Mouse (Mus musculus) midbrain, postnatal 0 days (tissue): ENCODE measurements around the gene Mmel1. TPM values are rescaled to one million over a fixed set of nuclear protein-coding genes. Genes with fewer than 3 reads are reported as not detected.

ENCODE experiments used
- ATAC-seq: fragments of 200-750 bp; cut with Nextera tagmentation; 2 replicates; pipeline ENCODE4 v1.8.0; 2017; ENCODE audit warnings: moderate number of reproducible peaks, mild to moderate bottlenecking, moderate TSS enrichment, moderate library complexity; ENCODE audit not compliant: low FRiP score
- DNase-seq: peaks from one replicate; pipeline ENCODE4 v3.0.0-alpha.2; 2015; ENCODE audit warnings: low spot score
- H3K27ac ChIP-seq: fragments of 300-500 bp; sonication (generic); 2 replicates; pipeline ENCODE4 v1.5.1; 2014; ENCODE audit warnings: low read depth, mild to moderate bottlenecking, low read length, mixed read lengths
- H3K27me3 ChIP-seq: fragments of 300-500 bp; sonication (generic); 2 replicates; pipeline ENCODE4 v1.6.1; 2014; ENCODE audit warnings: low read length, control low read depth, mixed read lengths; ENCODE audit not compliant: insufficient read depth
- H3K36me3 ChIP-seq: fragments of 300-500 bp; sonication (generic); 2 replicates; pipeline ENCODE4 v1.6.1; 2014; ENCODE audit warnings: low read length, control low read depth, mixed read lengths; ENCODE audit not compliant: insufficient read depth
- H3K4me1 ChIP-seq: fragments of 300-500 bp; sonication (generic); 2 replicates; pipeline ENCODE4 v1.6.1; 2014; ENCODE audit warnings: mild to moderate bottlenecking, control low read depth, antibody characterized with exemption, low read length, mixed read lengths; ENCODE audit not compliant: insufficient read depth
- H3K4me2 ChIP-seq: fragments of 300-500 bp; sonication (generic); 2 replicates; pipeline ENCODE4 v1.6.1; 2014; ENCODE audit warnings: low read depth, mild to moderate bottlenecking, low read length, mixed read lengths; ENCODE audit not compliant: poor library complexity, severe bottlenecking
- H3K4me3 ChIP-seq: fragments of 300-500 bp; sonication (generic); 2 replicates; pipeline ENCODE4 v1.5.1; 2014; ENCODE audit warnings: low read depth, mild to moderate bottlenecking, low read length, moderate library complexity
- H3K9ac ChIP-seq: fragments of 300-500 bp; sonication (generic); replicated peaks from 2 replicates; pipeline ENCODE4 v1.6.1; 2014; ENCODE audit warnings: mild to moderate bottlenecking, low read length, moderate library complexity, mixed read lengths; ENCODE audit not compliant: poor library complexity, severe bottlenecking
- H3K9me3 ChIP-seq: fragments of 300-500 bp; sonication (generic); 2 replicates; pipeline ENCODE4 v1.6.1; 2016; ENCODE audit warnings: low read length, control low read depth
- CTCF ChIP-seq: IDR thresholded peaks from 2 replicates; pipeline ENCODE4 v1.5.1; 2016; ENCODE audit warnings: antibody characterized with exemption, mild to moderate bottlenecking
- WGBS: fragments of 180-500 bp; shearing (Covaris S2); extraction: QIAGEN DNeasy Blood & Tissue Kit; methylation state at CpG from one replicate; pipeline ENCODE4 v1.1.7; 2014; 5-methylcytosine and 5-hydroxymethylcytosine counted together
- polyA plus RNA-seq: library from polyadenylated mRNA; unstranded; fragments of >200 nt; fragmentation: Nextera tagmentation; extraction: Ambion mirVana; gene quantifications from 2 replicates; pipeline ENCODE4 v1.2.1, GENCODE M21; 2015
- total RNA-seq: library from RNA; depleted of rRNA; stranded (reverse); fragments of >200 nt; gene quantifications from 2 replicates; pipeline ENCODE4 v1.2.3, GENCODE M21; 2014

Gene Mmel1
- total and polyA plus RNA-seq, 2 experiments from 2014 or later = 0.82 to 0.89 TPM

DNA sequence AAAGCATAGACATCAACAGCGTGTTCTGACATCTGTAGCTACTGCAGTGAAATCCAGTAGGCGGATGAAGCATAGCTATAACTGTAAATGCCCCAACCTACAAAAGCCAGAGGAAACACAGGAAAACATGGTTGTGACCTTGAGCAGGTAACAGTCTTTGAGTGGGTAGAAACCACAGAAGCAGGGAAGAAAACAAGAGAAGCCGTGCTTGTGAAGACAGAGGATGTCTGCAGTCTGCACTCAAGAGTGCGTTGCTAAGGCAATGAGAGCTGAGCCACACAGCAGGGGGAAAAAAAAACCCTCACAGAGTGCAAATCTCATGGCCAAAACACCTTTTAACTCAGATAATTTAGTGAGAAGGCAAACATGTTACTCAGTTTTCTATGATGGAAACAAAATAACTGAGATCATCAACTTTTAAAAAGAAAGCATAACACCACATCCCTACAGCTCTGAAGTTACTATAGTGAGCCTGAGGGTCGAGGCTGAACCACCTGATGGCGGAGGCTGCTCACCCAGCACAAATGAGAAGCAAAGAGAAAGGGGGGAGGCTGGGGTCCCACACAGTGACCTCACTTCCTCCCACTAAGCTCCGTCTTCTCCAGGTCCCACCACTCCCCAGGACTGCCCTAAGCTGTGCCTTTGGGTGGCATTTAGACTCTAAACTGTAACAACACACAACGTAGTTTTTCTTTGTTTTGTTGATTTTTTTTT lies 67.3 kb downstream of the Mmel1 start:
- Histone ChIP-seq H3K27me3 (no peaks in the 10 kb centered on the region), H3K4me3 (no peak overlapping the region), H3K36me3 (no peaks in the 10 kb centered on the region), H3K9me3 (no peaks in the 10 kb centered on the region), H3K9ac (no peak overlapping the region), H3K27ac (peak overlapping the region; percentile 27; the same call in 1 of the 2 replicates), H3K4me2 (no peak overlapping the region), H3K4me1 (no peaks in the 10 kb centered on the region)
- no peak for TF ChIP-seq CTCF
- DNase-seq (no peak), ATAC-seq (no peak)
- 34% methylated on average over 8 of the region's 8 CpGs for WGBS

DNA sequence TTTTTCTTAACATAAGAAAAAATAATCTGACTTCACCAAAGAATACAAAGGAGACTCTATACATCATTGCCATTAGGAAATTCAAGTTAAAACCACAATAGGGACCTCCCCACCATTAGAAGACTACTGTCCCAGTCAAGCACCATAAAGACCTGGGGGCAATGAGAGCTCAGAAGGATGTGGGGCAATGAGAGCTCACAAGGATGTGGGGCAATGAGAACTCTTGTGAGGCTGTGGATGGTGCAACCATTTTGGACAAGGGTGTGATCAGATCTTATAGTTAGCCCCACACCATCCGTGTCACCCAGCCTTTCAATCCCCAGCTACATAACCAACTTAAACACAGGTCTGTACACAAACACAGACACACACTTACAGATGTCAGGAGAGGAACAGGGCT lies 68.4 kb downstream of the Mmel1 start:
- H3K4me1 ChIP-seq = no peaks in the 10 kb centered on the region
- no peak for TF ChIP-seq CTCF
- DNase-seq (no peak), ATAC-seq (no peak)
- no peak overlapping the region for H3K4me3 ChIP-seq
- no peak overlapping the region for H3K4me2 ChIP-seq
- no peaks in the 10 kb centered on the region for H3K9me3 ChIP-seq
- H3K27ac ChIP-seq = no peak overlapping the region
- H3K9ac ChIP-seq = no peak overlapping the region
- 93% methylated on average over 1 of the region's 1 CpGs for WGBS
- no peaks in the 10 kb centered on the region for H3K36me3 ChIP-seq
- H3K27me3 ChIP-seq = no peaks in the 10 kb centered on the region

DNA sequence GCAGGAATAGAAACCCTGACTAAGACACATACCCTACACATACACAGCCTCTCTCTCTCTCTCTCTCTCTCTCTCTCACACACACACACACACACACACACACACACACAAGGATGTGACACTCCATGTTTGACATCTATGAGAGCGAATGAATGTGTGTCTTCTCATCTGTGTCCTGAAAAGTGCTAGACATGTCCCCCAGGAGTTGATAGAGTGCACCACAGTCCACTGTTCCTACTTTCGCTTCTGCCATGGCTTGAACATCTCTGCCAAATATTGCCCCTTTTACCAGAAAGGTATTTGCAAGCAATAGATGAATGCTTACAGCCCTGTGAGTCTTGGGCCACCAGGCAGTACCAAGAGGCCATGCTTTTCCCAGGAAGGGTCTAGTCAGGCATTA lies 70.8 kb downstream of the Mmel1 start:
- no peak for TF ChIP-seq CTCF
- 0 out of 2 replicates have a peak, but pooled peaks cover under 1% of the 10 kb centered on the region for H3K4me1 ChIP-seq
- H3K27ac ChIP-seq = no peak overlapping the region
- no peak overlapping the region for H3K4me3 ChIP-seq
- no peaks in the 10 kb centered on the region for H3K27me3 ChIP-seq
- H3K4me2 ChIP-seq = no peak overlapping the region
- DNase-seq = no peak
- no peaks in the 10 kb centered on the region for H3K9me3 ChIP-seq
- H3K9ac ChIP-seq = no peak overlapping the region
- 94% methylated on average over 2 of the region's 2 CpGs for WGBS
- ATAC-seq = no peak
- no peaks in the 10 kb centered on the region for H3K36me3 ChIP-seq

DNA sequence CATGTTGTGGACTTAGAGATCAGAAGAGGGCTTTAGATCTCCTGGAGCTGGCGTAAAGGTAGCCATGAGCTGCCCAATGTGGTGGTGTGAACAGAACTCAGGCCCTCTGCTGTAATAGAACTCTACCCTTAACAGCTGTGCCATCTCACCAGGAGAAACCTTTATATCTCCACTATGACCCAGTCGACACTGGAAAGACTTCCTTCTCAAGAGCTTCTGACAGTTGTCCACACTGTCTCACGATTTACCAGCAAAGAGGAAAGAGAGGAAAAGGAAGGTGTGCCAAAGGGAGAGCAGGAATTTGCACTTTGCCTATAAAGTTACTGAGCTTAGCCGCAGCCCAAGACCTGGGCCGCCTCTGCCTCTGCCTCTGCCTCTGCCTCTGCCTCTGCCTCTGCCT lies 72.4 kb downstream of the Mmel1 start:
- H3K27ac ChIP-seq = no peak overlapping the region
- 93% methylated on average over 5 of the region's 5 CpGs for WGBS
- DNase-seq (no peak), ATAC-seq (no peak)
- H3K4me3 ChIP-seq = no peak overlapping the region
- H3K4me2 ChIP-seq = no peak overlapping the region
- no peaks in the 10 kb centered on the region for H3K9me3 ChIP-seq
- no peak overlapping the region for H3K9ac ChIP-seq
- TF ChIP-seq CTCF = no peak
- no peaks in the 10 kb centered on the region for H3K36me3 ChIP-seq
- H3K27me3 ChIP-seq = no peaks in the 10 kb centered on the region
- peaks cover 7% of the 10 kb centered on the region; the same call in 1 of the 2 replicates for H3K4me1 ChIP-seq

DNA sequence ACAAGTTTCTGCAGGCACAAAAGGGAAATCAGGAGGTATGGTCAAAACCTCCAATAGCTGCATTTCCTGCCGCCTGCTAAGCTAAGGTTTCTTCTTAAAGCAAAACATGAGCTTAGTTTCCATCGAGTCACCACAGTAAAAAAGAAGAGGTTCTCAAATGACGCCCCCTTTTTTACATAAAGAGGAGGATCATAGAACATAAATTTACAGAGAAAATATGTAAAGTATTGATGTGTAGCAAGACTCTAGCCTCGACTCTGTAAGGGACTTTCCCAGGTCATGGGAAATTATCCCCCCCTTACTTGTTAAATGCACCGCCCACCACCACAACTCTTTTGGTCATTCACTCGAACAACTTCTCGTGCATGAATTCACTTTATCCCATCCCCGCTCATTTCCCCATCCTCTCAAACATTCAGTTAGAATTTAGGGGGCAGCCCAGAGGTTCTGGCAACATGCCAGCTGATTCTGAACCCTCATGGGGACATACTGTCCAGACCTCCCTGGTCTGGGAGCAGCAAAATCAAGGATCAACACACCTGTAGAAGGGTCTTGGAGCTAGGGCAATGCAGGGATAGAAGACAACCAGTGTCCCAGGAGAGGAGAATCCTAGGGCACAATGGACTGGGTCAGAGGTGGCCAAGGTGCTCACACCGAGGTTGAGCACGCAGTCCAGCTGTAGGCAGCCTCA lies 73.4 kb downstream of the Mmel1 start:
- no peak overlapping the region for H3K4me3 ChIP-seq
- no peak overlapping the region for H3K9ac ChIP-seq
- TF ChIP-seq CTCF = no peak
- no peaks in the 10 kb centered on the region for H3K36me3 ChIP-seq
- H3K9me3 ChIP-seq = no peaks in the 10 kb centered on the region
- H3K4me2 ChIP-seq = no peak overlapping the region
- DNase-seq (no peak), ATAC-seq (no peak)
- no peaks in the 10 kb centered on the region for H3K27me3 ChIP-seq
- 90% methylated on average over 10 of the region's 10 CpGs for WGBS
- H3K27ac ChIP-seq = no peak overlapping the region
- peaks cover 7% of the 10 kb centered on the region; the same call in 1 of the 2 replicates for H3K4me1 ChIP-seq
